Mouse (Mus musculus): Measurements from ENCODE around the gene Secisbp2. TPM values are rescaled to one million over a fixed set of nuclear protein-coding genes. Genes with fewer than 3 reads are reported as not detected.

Secisbp2 gene
- polyA plus RNA-seq, 1 experiment from 2014 or later, result 21.2 TPM

GRCm38 (mm10) chr13:51645872-51646271 lies 5.6 kb upstream of the Secisbp2 start:
- DNase-seq (ENCODE audit: low spot score) (peak; percentile 56), ATAC-seq (ENCODE audit: low FRiP score, low TSS enrichment) (no peak; the same call in 1 of the 2 replicates)
- WGBS, result under 1% methylated on average over 7 of the region's 7 CpGs
- peak overlapping the region; percentile 76 for H3K27ac ChIP-seq (replicated peaks)
- peak overlapping the region; percentile 74 for H3K4me3 ChIP-seq (ENCODE audit: low read depth, low read length)
- no peak for TF ChIP-seq CTCF (IDR thresholded peaks at IDR 0.05; ENCODE audit: low read depth)
- no peak for TF ChIP-seq EP300 (optimal IDR thresholded peaks at IDR 0.05)
- H3K9ac ChIP-seq (ENCODE audit: low read length), result peak overlapping the region; percentile 81
- no peaks in the 10 kb centered on the region for H3K36me3 ChIP-seq (ENCODE audit: control insufficient read depth, insufficient read depth, low read length)
- no peaks in the 10 kb centered on the region for H3K27me3 ChIP-seq (ENCODE audit: control insufficient read depth, insufficient read depth, low read length)
- no peaks in the 10 kb centered on the region for H3K9me3 ChIP-seq (ENCODE audit: control insufficient read depth, low read length)
- H3K4me2 ChIP-seq (replicated peaks; ENCODE audit: low read depth), result peak overlapping the region; percentile 77
- no peaks in the 10 kb centered on the region for H3K4me1 ChIP-seq (replicated peaks; ENCODE audit: control insufficient read depth, insufficient read depth)

DNA sequence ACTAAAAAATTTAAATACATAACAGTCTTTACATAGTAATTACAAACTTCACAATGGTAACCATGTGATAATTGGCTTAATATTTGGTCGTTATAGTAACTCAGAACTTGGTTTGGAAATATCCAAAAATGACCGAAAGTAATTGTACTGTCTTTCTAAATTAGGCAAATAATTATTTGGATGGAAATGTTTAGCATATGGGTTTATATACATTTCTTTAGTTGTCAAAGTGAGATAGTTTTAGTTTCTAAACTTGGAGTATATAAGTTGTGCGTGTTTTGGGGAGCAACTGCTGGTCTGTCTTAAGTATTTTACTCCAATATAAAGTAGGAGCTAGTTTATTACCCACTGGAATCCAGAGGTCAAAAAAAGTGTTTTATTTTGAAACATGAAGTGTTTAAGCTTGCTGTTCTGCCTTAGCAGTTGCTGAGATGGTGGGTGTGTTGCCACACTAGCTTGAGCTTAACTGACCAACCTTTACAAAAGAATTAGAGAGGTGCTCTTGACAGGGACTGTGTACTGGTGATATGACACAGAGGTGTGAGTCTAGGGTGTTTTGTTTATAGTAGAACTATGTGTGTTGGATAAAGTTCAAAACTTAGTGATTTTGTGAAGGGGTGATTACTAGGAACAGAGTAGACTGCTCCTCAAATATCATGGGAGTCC lies 5.0 kb upstream of the Secisbp2 start:
- no peak for DNase-seq (ENCODE audit: low spot score)
- no peak overlapping the region for H3K9ac ChIP-seq (ENCODE audit: low read length)
- H3K4me2 ChIP-seq (replicated peaks; ENCODE audit: low read depth), result peak overlapping the region; percentile 77
- no peaks in the 10 kb centered on the region for H3K27me3 ChIP-seq (ENCODE audit: control insufficient read depth, insufficient read depth, low read length)
- ATAC-seq (ENCODE audit: low FRiP score, low TSS enrichment), result no peak
- WGBS, result 15% methylated on average over 3 of the region's 3 CpGs
- TF ChIP-seq CTCF (IDR thresholded peaks at IDR 0.05; ENCODE audit: low read depth), result no peak
- TF ChIP-seq EP300 (optimal IDR thresholded peaks at IDR 0.05), result no peak
- H3K4me1 ChIP-seq (replicated peaks; ENCODE audit: control insufficient read depth, insufficient read depth), result no peaks in the 10 kb centered on the region
- no peak overlapping the region for H3K27ac ChIP-seq (replicated peaks)
- no peaks in the 10 kb centered on the region for H3K36me3 ChIP-seq (ENCODE audit: control insufficient read depth, insufficient read depth, low read length)
- H3K9me3 ChIP-seq (ENCODE audit: control insufficient read depth, low read length), result no peaks in the 10 kb centered on the region
- peak overlapping the region; percentile 74 for H3K4me3 ChIP-seq (ENCODE audit: low read depth, low read length)

GRCm38 (mm10) chr13:51647770-51648169 lies 3.7 kb upstream of the Secisbp2 start:
- ATAC-seq (ENCODE audit: low FRiP score, low TSS enrichment), result no peak
- Histone ChIP-seq H3K36me3 (ENCODE audit: control insufficient read depth, insufficient read depth, low read length) (no peaks in the 10 kb centered on the region), H3K9me3 (ENCODE audit: control insufficient read depth, low read length) (no peaks in the 10 kb centered on the region), H3K4me1 (replicated peaks; ENCODE audit: control insufficient read depth, insufficient read depth) (no peaks in the 10 kb centered on the region), H3K9ac (ENCODE audit: low read length) (no peak overlapping the region), H3K4me3 (ENCODE audit: low read depth, low read length) (no peak overlapping the region), H3K27ac (replicated peaks) (no peak overlapping the region), H3K4me2 (replicated peaks; ENCODE audit: low read depth) (peak overlapping the region; percentile 29; the same call in 1 of the 2 replicates), H3K27me3 (ENCODE audit: control insufficient read depth, insufficient read depth, low read length) (no peaks in the 10 kb centered on the region)
- WGBS, result 77% methylated on average over 3 of the region's 3 CpGs
- no peak for DNase-seq (ENCODE audit: low spot score)
- no peak for TF ChIP-seq CTCF (IDR thresholded peaks at IDR 0.05; ENCODE audit: low read depth)
- no peak for TF ChIP-seq EP300 (optimal IDR thresholded peaks at IDR 0.05)

DNA sequence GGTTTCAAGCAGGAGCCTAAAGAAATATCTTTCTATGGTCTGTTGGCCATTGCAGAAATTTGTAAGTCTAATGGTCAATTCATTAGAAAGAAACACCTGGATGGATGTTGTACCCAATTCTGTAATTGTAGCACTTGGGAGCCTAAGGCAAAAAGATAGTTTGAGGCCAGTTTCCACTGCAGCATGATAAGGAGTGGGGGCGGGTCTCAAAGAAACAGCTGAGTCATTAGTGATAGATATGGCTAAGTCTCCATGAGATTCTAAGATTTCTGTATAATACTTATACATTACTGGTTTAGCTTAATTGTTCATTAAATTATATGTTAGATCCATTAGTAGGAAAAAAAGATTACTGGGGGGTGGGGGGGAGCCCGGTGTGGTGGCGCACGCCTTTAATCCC lies 3.3 kb upstream of the Secisbp2 start:
- WGBS, result 78% methylated on average over 4 of the region's 4 CpGs
- Histone ChIP-seq H3K4me1 (replicated peaks; ENCODE audit: control insufficient read depth, insufficient read depth) (no peaks in the 10 kb centered on the region), H3K4me3 (ENCODE audit: low read depth, low read length) (no peak overlapping the region), H3K9me3 (ENCODE audit: control insufficient read depth, low read length) (no peaks in the 10 kb centered on the region), H3K36me3 (ENCODE audit: control insufficient read depth, insufficient read depth, low read length) (no peaks in the 10 kb centered on the region), H3K9ac (ENCODE audit: low read length) (no peak overlapping the region), H3K27ac (replicated peaks) (no peak overlapping the region), H3K4me2 (replicated peaks; ENCODE audit: low read depth) (no peak overlapping the region), H3K27me3 (ENCODE audit: control insufficient read depth, insufficient read depth, low read length) (no peaks in the 10 kb centered on the region)
- no peak for ATAC-seq (ENCODE audit: low FRiP score, low TSS enrichment)
- DNase-seq (ENCODE audit: low spot score), result peak; percentile 17
- TF ChIP-seq EP300 (optimal IDR thresholded peaks at IDR 0.05) (no peak), CTCF (IDR thresholded peaks at IDR 0.05; ENCODE audit: low read depth) (no peak)

DNA sequence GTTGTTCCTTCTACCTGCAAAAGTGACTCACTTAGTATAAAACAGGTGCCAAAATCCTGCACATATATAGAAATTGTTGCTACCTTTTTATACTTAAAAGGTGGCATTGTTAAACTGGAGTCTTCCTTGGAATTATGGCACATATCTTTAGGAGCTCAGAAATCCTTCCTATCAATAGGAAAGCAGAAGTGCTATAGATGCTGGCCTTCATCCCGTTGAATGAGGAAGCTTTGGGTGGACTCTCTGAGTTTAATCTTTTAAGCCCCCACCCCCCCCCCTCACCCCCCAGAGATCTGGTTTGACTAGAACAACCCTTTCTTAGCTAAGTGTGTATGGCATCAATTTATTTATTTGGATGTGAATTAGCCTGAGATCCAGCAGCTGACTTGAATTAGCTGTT lies 1.8 kb upstream of the Secisbp2 start:
- 38% methylated on average over 1 of the region's 1 CpGs for WGBS

DNA sequence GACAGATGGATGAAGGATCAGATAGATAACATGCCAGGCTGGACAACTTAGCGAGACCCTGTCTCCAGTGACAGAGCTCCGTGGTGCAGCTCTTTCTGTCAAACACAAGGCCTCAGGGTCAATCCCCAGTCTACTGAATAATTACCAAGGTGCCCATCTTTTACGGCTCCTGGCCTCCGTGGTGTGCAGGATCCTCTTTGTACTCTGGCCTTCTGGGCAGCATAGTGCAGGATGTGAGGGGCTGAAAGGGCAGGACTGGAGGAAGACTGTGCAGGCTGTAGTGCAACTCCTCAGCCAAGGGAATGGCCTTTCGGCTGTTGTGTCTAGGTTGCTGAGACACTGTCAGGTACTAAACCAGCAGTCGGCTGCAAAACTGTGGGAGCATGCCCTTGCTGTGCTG lies 1.7 kb downstream of the Secisbp2 start:
- peaks cover 24% of the 10 kb centered on the region for H3K36me3 ChIP-seq (ENCODE audit: control insufficient read depth, insufficient read depth, low read length)
- no peak for ATAC-seq (ENCODE audit: low FRiP score, low TSS enrichment)
- no peak overlapping the region for H3K4me2 ChIP-seq (replicated peaks; ENCODE audit: low read depth)
- H3K9ac ChIP-seq (ENCODE audit: low read length), result no peak overlapping the region
- no peaks in the 10 kb centered on the region for H3K4me1 ChIP-seq (replicated peaks; ENCODE audit: control insufficient read depth, insufficient read depth)
- WGBS, result 93% methylated on average over 6 of the region's 6 CpGs
- H3K27me3 ChIP-seq (ENCODE audit: control insufficient read depth, insufficient read depth, low read length), result no peaks in the 10 kb centered on the region
- TF ChIP-seq CTCF (IDR thresholded peaks at IDR 0.05; ENCODE audit: low read depth), result no peak
- no peak for TF ChIP-seq EP300 (optimal IDR thresholded peaks at IDR 0.05)
- no peak for DNase-seq (ENCODE audit: low spot score)
- no peaks in the 10 kb centered on the region for H3K9me3 ChIP-seq (ENCODE audit: control insufficient read depth, low read length)
- no peak overlapping the region for H3K4me3 ChIP-seq (ENCODE audit: low read depth, low read length)
- no peak overlapping the region for H3K27ac ChIP-seq (replicated peaks)

More for the DNA sequence above, 1.8 kb upstream of the Secisbp2 start:
- TF ChIP-seq CTCF (IDR thresholded peaks at IDR 0.05; ENCODE audit: low read depth) (no peak), EP300 (optimal IDR thresholded peaks at IDR 0.05) (no peak)
- Histone ChIP-seq H3K4me2 (replicated peaks; ENCODE audit: low read depth) (no peak overlapping the region), H3K9me3 (ENCODE audit: control insufficient read depth, low read length) (no peaks in the 10 kb centered on the region), H3K4me3 (ENCODE audit: low read depth, low read length) (no peak overlapping the region), H3K27me3 (ENCODE audit: control insufficient read depth, insufficient read depth, low read length) (no peaks in the 10 kb centered on the region), H3K4me1 (replicated peaks; ENCODE audit: control insufficient read depth, insufficient read depth) (no peaks in the 10 kb centered on the region), H3K9ac (ENCODE audit: low read length) (no peak overlapping the region), H3K27ac (replicated peaks) (no peak overlapping the region), H3K36me3 (ENCODE audit: control insufficient read depth, insufficient read depth, low read length) (0 out of 2 replicates have a peak, but pooled peaks cover 4% of the 10 kb centered on the region)
- ATAC-seq (ENCODE audit: low FRiP score, low TSS enrichment) (no peak), DNase-seq (ENCODE audit: low spot score) (no peak)
